Mouse (Mus musculus) lung, postnatal 0 days (tissue): ENCODE results near the gene Klk5. TPM values are rescaled to one million over a fixed set of nuclear protein-coding genes. Genes with fewer than 3 reads are reported as not detected.
A peak's percentile ranks its signal among the peaks of the same experiment; 100 is the strongest.

Experiments used
- ATAC-seq: fragments of 200-750 bp; cut with Nextera tagmentation; 2 replicates; pipeline ENCODE4 v1.8.0; 2017; ENCODE audit warnings: moderate library complexity
- DNase-seq: peaks from one replicate; pipeline ENCODE4 v3.0.0-alpha.2; 2016; ENCODE audit warnings: low spot score
- H3K27ac ChIP-seq: fragments of 300-500 bp; sonication (generic); 2 replicates; pipeline ENCODE4 v1.5.1; 2014; ENCODE audit warnings: antibody characterized with exemption, mild to moderate bottlenecking, low read length, mixed read lengths
- H3K27me3 ChIP-seq: fragments of 300-500 bp; sonication (generic); replicated peaks from 2 replicates; pipeline ENCODE4 v1.6.1; 2014; ENCODE audit warnings: low read length, mixed read lengths; ENCODE audit not compliant: insufficient read depth
- H3K36me3 ChIP-seq: fragments of 300-500 bp; sonication (generic); 2 replicates; pipeline ENCODE4 v1.6.1; 2014; ENCODE audit warnings: low read length, mixed read lengths; ENCODE audit not compliant: insufficient read depth
- H3K4me1 ChIP-seq: fragments of 300-500 bp; sonication (generic); 2 replicates; pipeline ENCODE4 v1.6.1; 2014; ENCODE audit warnings: antibody characterized with exemption, low read depth, low read length, mixed read lengths; ENCODE audit not compliant: insufficient read depth
- H3K4me2 ChIP-seq: fragments of 300-500 bp; sonication (generic); replicated peaks from 2 replicates; pipeline ENCODE4 v1.6.1; 2014; ENCODE audit warnings: low read depth, mild to moderate bottlenecking, low read length, moderate library complexity, mixed read lengths
- H3K4me3 ChIP-seq: fragments of 300-500 bp; sonication (generic); 2 replicates; pipeline ENCODE4 v1.5.1; 2014; ENCODE audit warnings: low read depth, low read length
- H3K9ac ChIP-seq: fragments of 300-500 bp; sonication (generic); replicated peaks from 2 replicates; pipeline ENCODE4 v1.6.1; 2014; ENCODE audit warnings: low read depth, mild to moderate bottlenecking
- H3K9me3 ChIP-seq: fragments of 300-500 bp; sonication (generic); 2 replicates; pipeline ENCODE4 v1.6.1; 2016; ENCODE audit warnings: low read length, mixed read lengths
- CTCF ChIP-seq: IDR thresholded peaks from 2 replicates; pipeline ENCODE4 v1.5.1; 2016; ENCODE audit warnings: antibody characterized with exemption, mild to moderate bottlenecking
- EP300 ChIP-seq: IDR thresholded peaks from 2 replicates; pipeline ENCODE4 v1.6.1; 2016; ENCODE audit warnings: antibody characterized with exemption, mild to moderate bottlenecking, control low read depth
- WGBS: fragments of 180-500 bp; shearing (Covaris S2); extraction: QIAGEN DNeasy Blood & Tissue Kit; methylation state at CpG from one replicate; pipeline ENCODE4 v1.1.7; 2014; 5-methylcytosine and 5-hydroxymethylcytosine counted together
- polyA plus RNA-seq: library from polyadenylated mRNA; unstranded; fragments of >200 nt; fragmentation: Nextera tagmentation; extraction: Ambion mirVana; gene quantifications from 2 replicates; pipeline ENCODE4 v1.2.1, GENCODE M21; 2015

The Klk5 gene
- polyA plus RNA-seq, 1 experiment from 2014 or later: not detected

DNA sequence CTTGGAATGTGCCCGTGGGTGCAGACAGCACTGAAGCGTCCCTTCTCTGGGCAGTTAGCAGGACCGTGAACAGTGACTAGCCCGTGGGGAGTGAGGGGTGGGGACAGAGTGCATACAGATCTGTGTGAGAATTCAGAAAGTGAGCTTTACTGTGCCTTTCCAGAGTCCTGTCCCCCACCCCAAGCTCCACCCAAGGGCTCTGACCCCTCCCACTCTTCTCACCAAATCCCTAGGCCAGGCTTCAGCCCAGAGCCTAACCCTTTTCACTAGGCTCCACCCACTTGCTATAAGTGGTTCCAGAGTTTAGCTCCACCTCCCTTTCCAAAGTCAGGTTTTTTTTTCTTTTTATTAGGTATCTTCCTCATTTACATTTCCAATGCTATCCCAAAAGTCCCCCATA lies 2.0 kb downstream of the Klk5 start:
- H3K27ac ChIP-seq: no peak overlapping the region
- no peaks in the 10 kb centered on the region for H3K27me3 ChIP-seq
- no peak overlapping the region for H3K4me3 ChIP-seq
- no peak for TF ChIP-seq EP300
- TF ChIP-seq CTCF: no peak
- H3K36me3 ChIP-seq: no peaks in the 10 kb centered on the region
- DNase-seq (no peak), ATAC-seq (no peak)
- no peaks in the 10 kb centered on the region for H3K9me3 ChIP-seq
- H3K4me1 ChIP-seq: no peaks in the 10 kb centered on the region
- no peak overlapping the region for H3K4me2 ChIP-seq
- WGBS: 83% methylated on average over 4 of the region's 4 CpGs
- no peak overlapping the region for H3K9ac ChIP-seq

DNA sequence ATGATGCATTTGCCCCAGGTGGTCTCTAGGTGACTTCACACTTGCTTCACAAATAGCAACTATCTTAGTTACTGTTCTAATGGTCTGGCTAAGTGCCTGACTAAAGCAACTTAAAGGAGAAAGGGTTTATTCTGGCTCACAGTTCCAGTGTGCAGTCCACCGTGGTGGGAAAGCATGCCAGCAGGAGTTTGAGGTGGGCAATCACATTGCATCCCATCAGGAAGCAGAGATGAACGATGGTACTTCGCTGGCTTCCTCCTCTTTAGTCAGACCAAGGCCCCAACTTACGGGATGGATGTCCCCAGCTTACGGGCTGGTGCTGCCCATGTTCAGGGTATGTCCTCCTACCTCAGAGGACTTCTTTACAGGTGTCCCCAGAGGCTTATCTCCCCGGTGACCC lies 9.8 kb downstream of the Klk5 start:
- 84% methylated on average over 6 of the region's 6 CpGs for WGBS

DNA sequence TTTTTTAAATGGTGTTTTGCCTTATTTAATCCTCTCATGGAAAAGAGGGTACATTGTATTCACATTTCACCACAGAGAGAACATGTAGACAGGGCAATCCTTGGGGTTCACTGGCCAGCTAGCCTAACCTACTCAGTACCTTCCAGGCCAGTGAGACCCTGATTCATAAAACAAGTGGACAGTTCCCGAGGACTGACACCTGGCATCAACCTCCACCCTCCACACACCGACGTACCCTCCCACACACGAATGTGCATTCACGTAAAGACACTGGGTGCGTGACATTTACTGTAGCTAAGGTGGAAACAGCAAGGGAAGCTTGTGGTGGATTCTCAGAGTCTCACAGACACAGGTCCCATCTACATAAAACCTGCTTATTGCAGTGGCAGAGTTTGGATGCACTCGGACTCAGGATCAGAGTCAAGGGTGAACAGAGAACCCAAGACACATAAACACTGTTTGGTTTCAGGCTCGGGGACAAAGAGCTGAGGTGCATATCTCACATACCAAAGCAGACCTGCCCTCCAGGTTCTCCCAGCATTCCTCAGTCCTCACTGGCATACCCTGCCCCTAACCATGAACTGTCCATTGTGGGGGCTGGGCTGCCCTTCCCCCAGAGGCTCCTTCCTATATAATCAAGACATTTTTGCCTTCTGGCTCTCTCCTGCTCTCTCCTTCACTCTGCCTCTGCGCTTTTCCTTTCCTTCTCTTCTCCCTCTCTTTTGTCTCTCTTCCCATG lies 13.0 kb downstream of the Klk5 start:
- WGBS: 56% methylated on average over 9 of the region's 9 CpGs
- ATAC-seq: peak; percentile 50; the same call in 1 of the 2 replicates

More for the DNA sequence above, 9.8 kb downstream of the Klk5 start:
- Histone ChIP-seq H3K36me3 (no peaks in the 10 kb centered on the region), H3K4me2 (no peak overlapping the region), H3K9me3 (no peaks in the 10 kb centered on the region), H3K4me3 (no peak overlapping the region), H3K27ac (no peak overlapping the region), H3K4me1 (no peaks in the 10 kb centered on the region), H3K27me3 (no peaks in the 10 kb centered on the region), H3K9ac (no peak overlapping the region)
- TF ChIP-seq CTCF: no peak
- TF ChIP-seq EP300: no peak
- DNase-seq (no peak), ATAC-seq (no peak)

DNA sequence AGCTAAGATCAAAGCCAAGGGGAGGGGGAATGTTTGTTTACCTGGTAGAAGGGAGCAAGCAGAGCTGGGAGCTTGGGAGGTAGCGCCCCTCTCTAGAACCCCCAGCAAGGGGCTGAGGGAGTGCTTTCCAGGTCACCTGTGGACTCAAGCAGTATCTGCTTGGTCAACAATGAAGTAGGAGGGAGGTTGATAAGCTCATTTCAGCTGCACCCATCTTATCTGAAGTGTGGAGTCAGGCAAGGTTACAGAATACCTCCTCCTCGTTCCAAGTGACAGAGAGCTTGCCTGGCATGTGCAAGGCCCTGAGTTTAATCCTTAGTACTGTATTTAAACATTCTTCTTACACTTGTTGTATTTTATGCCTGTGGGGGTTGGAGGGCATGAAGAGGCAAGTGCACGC lies 13.9 kb downstream of the Klk5 start:
- ATAC-seq: peak; percentile 80
- 32% methylated on average over 3 of the region's 3 CpGs for WGBS

More for the DNA sequence above, 13.0 kb downstream of the Klk5 start:
- H3K36me3 ChIP-seq: no peaks in the 10 kb centered on the region
- H3K4me3 ChIP-seq: no peak overlapping the region
- H3K9ac ChIP-seq: no peak overlapping the region
- no peak for TF ChIP-seq EP300
- TF ChIP-seq CTCF: no peak
- DNase-seq: no peak
- H3K27me3 ChIP-seq: no peaks in the 10 kb centered on the region
- H3K9me3 ChIP-seq: no peaks in the 10 kb centered on the region
- no peak overlapping the region for H3K27ac ChIP-seq
- no peak overlapping the region for H3K4me2 ChIP-seq
- no peaks in the 10 kb centered on the region for H3K4me1 ChIP-seq

DNA sequence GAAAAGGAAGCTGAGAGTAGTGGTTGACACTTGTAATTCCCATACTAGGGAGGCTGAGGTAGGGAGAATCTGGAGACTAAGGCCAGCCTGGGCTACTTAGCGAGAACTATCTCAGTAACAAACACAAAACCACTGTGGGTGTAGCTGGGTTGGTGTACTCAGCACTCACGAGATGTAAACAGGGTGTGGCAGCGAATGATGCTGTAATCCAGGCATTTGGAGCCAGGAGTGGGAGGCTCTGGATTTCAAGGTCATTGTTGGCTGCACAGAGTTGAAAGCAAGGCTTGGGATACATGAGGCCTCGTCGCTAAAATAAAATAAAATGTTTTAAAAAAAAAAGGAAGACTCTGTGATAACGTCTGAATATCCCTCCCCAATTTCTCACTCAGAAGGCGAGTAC lies 14.5 kb downstream of the Klk5 start:
- no peaks in the 10 kb centered on the region for H3K4me1 ChIP-seq
- peak overlapping the region; percentile 11; the same call in 1 of the 2 replicates for H3K27ac ChIP-seq
- ATAC-seq: no peak
- no peaks in the 10 kb centered on the region for H3K36me3 ChIP-seq
- no peak overlapping the region for H3K4me3 ChIP-seq
- WGBS: 69% methylated on average over 7 of the region's 7 CpGs
- peak; percentile 5 for DNase-seq
- H3K4me2 ChIP-seq: no peak overlapping the region
- TF ChIP-seq EP300 (no peak), CTCF (no peak)
- no peaks in the 10 kb centered on the region for H3K9me3 ChIP-seq
- H3K9ac ChIP-seq: no peak overlapping the region
- no peaks in the 10 kb centered on the region for H3K27me3 ChIP-seq

More for the DNA sequence above, 13.9 kb downstream of the Klk5 start:
- Histone ChIP-seq H3K9me3 (no peaks in the 10 kb centered on the region), H3K4me2 (no peak overlapping the region), H3K4me1 (no peaks in the 10 kb centered on the region), H3K9ac (no peak overlapping the region), H3K27ac (peak overlapping the region; percentile 11; the same call in 1 of the 2 replicates), H3K4me3 (no peak overlapping the region), H3K36me3 (no peaks in the 10 kb centered on the region), H3K27me3 (no peaks in the 10 kb centered on the region)
- peak; percentile 5 for DNase-seq
- no peak for TF ChIP-seq EP300
- no peak for TF ChIP-seq CTCF

DNA sequence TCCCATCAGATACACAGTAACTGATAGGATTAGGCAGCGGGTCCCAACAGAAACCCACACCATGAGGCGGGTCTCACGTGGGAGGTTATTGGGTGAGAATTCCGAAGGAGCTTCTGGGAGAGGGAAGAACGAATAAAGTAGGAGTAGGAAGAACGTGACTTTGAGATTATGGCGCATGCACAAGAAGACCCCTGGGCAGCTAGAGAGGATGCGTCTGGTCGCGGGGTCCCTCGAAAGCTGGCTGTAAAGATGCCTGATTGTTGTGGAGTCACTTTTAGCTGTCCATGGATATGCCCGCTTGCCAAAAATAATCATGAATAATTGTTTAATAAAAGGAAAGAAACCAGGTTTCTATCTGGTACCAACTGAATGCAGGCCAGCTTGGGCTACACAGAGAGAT lies 15.7 kb downstream of the Klk5 start:
- TF ChIP-seq EP300: no peak
- H3K27ac ChIP-seq: no peak overlapping the region
- 87% methylated on average over 12 of the region's 12 CpGs for WGBS

More for the DNA sequence above, 15.7 kb downstream of the Klk5 start:
- Histone ChIP-seq H3K4me1 (no peaks in the 10 kb centered on the region), H3K9ac (no peak overlapping the region), H3K4me3 (no peak overlapping the region), H3K9me3 (no peaks in the 10 kb centered on the region), H3K4me2 (no peak overlapping the region), H3K36me3 (no peaks in the 10 kb centered on the region), H3K27me3 (no peaks in the 10 kb centered on the region)
- ATAC-seq: no peak
- no peak for DNase-seq
